Mouse (Mus musculus): ENCODE data around the gene Smc5. TPM values are rescaled to one million over a fixed set of nuclear protein-coding genes. Genes with fewer than 3 reads are reported as not detected.

Gene Smc5
- polyA plus RNA-seq, 1 experiment, result 0.68 TPM

- TF ChIP-seq POLR2A (IDR thresholded peaks at IDR 0.05; ENCODE audit: low read depth, low read length) (no peak), CTCF (IDR thresholded peaks at IDR 0.05; ENCODE audit: extremely low read depth, insufficient read length, insufficient replicate concordance, low read depth, low read length) (no peak)
- no peaks in the 10 kb centered on the region for H3K27me3 ChIP-seq (ENCODE audit: control insufficient read depth, insufficient read depth, low read length)
- WGBS, result 92% methylated on average over 6 of the region's 6 CpGs
Observed at GRCm38 (mm10) chr19:23191486-23191885, 82.2 kb downstream of the Smc5 start.

GRCm38 (mm10) chr19:23189744-23190143 lies 84.0 kb downstream of the Smc5 start:
- no peak overlapping the region for H3K27ac ChIP-seq (ENCODE audit: insufficient read depth, low read depth, low read length)
- no peaks in the 10 kb centered on the region for H3K36me3 ChIP-seq (ENCODE audit: control insufficient read depth, insufficient read depth, low read length)
- no peaks in the 10 kb centered on the region for H3K4me1 ChIP-seq (ENCODE audit: control insufficient read depth, insufficient read depth, insufficient read length, low read length)
- WGBS, result 75% methylated on average over 1 of the region's 1 CpGs
- no peak overlapping the region for H3K4me3 ChIP-seq (ENCODE audit: low read depth, low read length)
- TF ChIP-seq POLR2A (IDR thresholded peaks at IDR 0.05; ENCODE audit: low read depth, low read length), result no peak
- no peak for TF ChIP-seq CTCF (IDR thresholded peaks at IDR 0.05; ENCODE audit: extremely low read depth, insufficient read length, insufficient replicate concordance, low read depth, low read length)
- H3K27me3 ChIP-seq (ENCODE audit: control insufficient read depth, insufficient read depth, low read length), result no peaks in the 10 kb centered on the region

More at GRCm38 (mm10) chr19:23191486-23191885, 82.2 kb downstream of the Smc5 start:
- Histone ChIP-seq H3K36me3 (ENCODE audit: control insufficient read depth, insufficient read depth, low read length) (no peaks in the 10 kb centered on the region), H3K4me1 (ENCODE audit: control insufficient read depth, insufficient read depth, insufficient read length, low read length) (no peaks in the 10 kb centered on the region), H3K4me3 (ENCODE audit: low read depth, low read length) (no peak overlapping the region), H3K27ac (ENCODE audit: insufficient read depth, low read depth, low read length) (no peak overlapping the region)

- Histone ChIP-seq H3K36me3 (ENCODE audit: control insufficient read depth, insufficient read depth, low read length) (no peaks in the 10 kb centered on the region), H3K27me3 (ENCODE audit: control insufficient read depth, insufficient read depth, low read length) (no peaks in the 10 kb centered on the region), H3K4me3 (ENCODE audit: low read depth, low read length) (no peak overlapping the region), H3K4me1 (ENCODE audit: control insufficient read depth, insufficient read depth, insufficient read length, low read length) (no peaks in the 10 kb centered on the region), H3K27ac (ENCODE audit: insufficient read depth, low read depth, low read length) (no peak overlapping the region)
- 82% methylated on average over 7 of the region's 7 CpGs for WGBS
- TF ChIP-seq POLR2A (IDR thresholded peaks at IDR 0.05; ENCODE audit: low read depth, low read length) (no peak), CTCF (IDR thresholded peaks at IDR 0.05; ENCODE audit: extremely low read depth, insufficient read length, insufficient replicate concordance, low read depth, low read length) (no peak)
Observed at GRCm38 (mm10) chr19:23188986-23189385, 84.7 kb downstream of the Smc5 start.

GRCm38 (mm10) chr19:23187732-23188131 lies 86.0 kb downstream of the Smc5 start:
- Histone ChIP-seq H3K4me3 (ENCODE audit: low read depth, low read length) (no peak overlapping the region), H3K36me3 (ENCODE audit: control insufficient read depth, insufficient read depth, low read length) (no peaks in the 10 kb centered on the region), H3K4me1 (ENCODE audit: control insufficient read depth, insufficient read depth, insufficient read length, low read length) (no peaks in the 10 kb centered on the region), H3K27me3 (ENCODE audit: control insufficient read depth, insufficient read depth, low read length) (no peaks in the 10 kb centered on the region), H3K27ac (ENCODE audit: insufficient read depth, low read depth, low read length) (no peak overlapping the region)
- TF ChIP-seq CTCF (IDR thresholded peaks at IDR 0.05; ENCODE audit: extremely low read depth, insufficient read length, insufficient replicate concordance, low read depth, low read length) (no peak), POLR2A (IDR thresholded peaks at IDR 0.05; ENCODE audit: low read depth, low read length) (no peak)
- 86% methylated on average over 6 of the region's 6 CpGs for WGBS

- no peak overlapping the region for H3K27ac ChIP-seq (ENCODE audit: insufficient read depth, low read depth, low read length)
- 80% methylated on average over 4 of the region's 4 CpGs for WGBS
- TF ChIP-seq POLR2A (IDR thresholded peaks at IDR 0.05; ENCODE audit: low read depth, low read length) (no peak), CTCF (IDR thresholded peaks at IDR 0.05; ENCODE audit: extremely low read depth, insufficient read length, insufficient replicate concordance, low read depth, low read length) (no peak)
- no peak overlapping the region for H3K4me3 ChIP-seq (ENCODE audit: low read depth, low read length)
- no peaks in the 10 kb centered on the region for H3K4me1 ChIP-seq (ENCODE audit: control insufficient read depth, insufficient read depth, insufficient read length, low read length)
- no peaks in the 10 kb centered on the region for H3K36me3 ChIP-seq (ENCODE audit: control insufficient read depth, insufficient read depth, low read length)
- no peaks in the 10 kb centered on the region for H3K27me3 ChIP-seq (ENCODE audit: control insufficient read depth, insufficient read depth, low read length)
Observed at GRCm38 (mm10) chr19:23184068-23184467, 89.6 kb downstream of the Smc5 start.

- Histone ChIP-seq H3K36me3 (ENCODE audit: control insufficient read depth, insufficient read depth, low read length) (no peaks in the 10 kb centered on the region), H3K27me3 (ENCODE audit: control insufficient read depth, insufficient read depth, low read length) (no peaks in the 10 kb centered on the region), H3K4me3 (ENCODE audit: low read depth, low read length) (no peak overlapping the region), H3K27ac (ENCODE audit: insufficient read depth, low read depth, low read length) (no peak overlapping the region), H3K4me1 (ENCODE audit: control insufficient read depth, insufficient read depth, insufficient read length, low read length) (no peaks in the 10 kb centered on the region)
- no peak for TF ChIP-seq CTCF (IDR thresholded peaks at IDR 0.05; ENCODE audit: extremely low read depth, insufficient read length, insufficient replicate concordance, low read depth, low read length)
- TF ChIP-seq POLR2A (IDR thresholded peaks at IDR 0.05; ENCODE audit: low read depth, low read length), result no peak
- WGBS, result 94% methylated on average over 4 of the region's 4 CpGs
Observed at GRCm38 (mm10) chr19:23183493-23183892, 90.2 kb downstream of the Smc5 start.

- no peaks in the 10 kb centered on the region for H3K4me1 ChIP-seq (ENCODE audit: control insufficient read depth, insufficient read depth, insufficient read length, low read length)
- WGBS, result 91% methylated on average over 3 of the region's 3 CpGs
- TF ChIP-seq POLR2A (IDR thresholded peaks at IDR 0.05; ENCODE audit: low read depth, low read length) (no peak), CTCF (IDR thresholded peaks at IDR 0.05; ENCODE audit: extremely low read depth, insufficient read length, insufficient replicate concordance, low read depth, low read length) (no peak)
- no peaks in the 10 kb centered on the region for H3K27me3 ChIP-seq (ENCODE audit: control insufficient read depth, insufficient read depth, low read length)
- no peak overlapping the region for H3K27ac ChIP-seq (ENCODE audit: insufficient read depth, low read depth, low read length)
- no peaks in the 10 kb centered on the region for H3K36me3 ChIP-seq (ENCODE audit: control insufficient read depth, insufficient read depth, low read length)
- no peak overlapping the region for H3K4me3 ChIP-seq (ENCODE audit: low read depth, low read length)
Observed at GRCm38 (mm10) chr19:23178533-23178932, 95.2 kb downstream of the Smc5 start.

- Histone ChIP-seq H3K27ac (ENCODE audit: insufficient read depth, low read depth, low read length) (no peak overlapping the region), H3K27me3 (ENCODE audit: control insufficient read depth, insufficient read depth, low read length) (no peaks in the 10 kb centered on the region), H3K4me1 (ENCODE audit: control insufficient read depth, insufficient read depth, insufficient read length, low read length) (no peaks in the 10 kb centered on the region), H3K4me3 (ENCODE audit: low read depth, low read length) (no peak overlapping the region), H3K36me3 (ENCODE audit: control insufficient read depth, insufficient read depth, low read length) (no peaks in the 10 kb centered on the region)
- WGBS, result 83% methylated on average over 2 of the region's 2 CpGs
- TF ChIP-seq CTCF (IDR thresholded peaks at IDR 0.05; ENCODE audit: extremely low read depth, insufficient read length, insufficient replicate concordance, low read depth, low read length) (no peak), POLR2A (IDR thresholded peaks at IDR 0.05; ENCODE audit: low read depth, low read length) (no peak)
Observed at GRCm38 (mm10) chr19:23175511-23175910, 98.2 kb downstream of the Smc5 start.
